Mouse (Mus musculus) lung, postnatal 0 days (tissue): ENCODE data around the gene Kif18a.

Source experiments
- CTCF ChIP-seq: IDR thresholded peaks from 2 replicates; pipeline ENCODE4 v1.5.1; 2016; ENCODE audit warnings: antibody characterized with exemption, mild to moderate bottlenecking
- EP300 ChIP-seq: IDR thresholded peaks from 2 replicates; pipeline ENCODE4 v1.6.1; 2016; ENCODE audit warnings: antibody characterized with exemption, mild to moderate bottlenecking, control low read depth

- no peak for TF ChIP-seq CTCF
- TF ChIP-seq EP300: no peak
Measured at GRCm38 (mm10) chr2:109331807-109332206, 51.3 kb downstream of the Kif18a start.
